Mouse (Mus musculus) kidney, embryonic 14.5 days (tissue): Measurements from ENCODE around the gene Xrcc1. TPM values are rescaled to one million over a fixed set of nuclear protein-coding genes. Genes with fewer than 3 reads are reported as not detected.

Source experiments
- ATAC-seq: fragments of 200-750 bp; cut with Nextera tagmentation; 2 replicates; pipeline ENCODE4 v1.8.0; 2017; ENCODE audit warnings: moderate number of reproducible peaks, mild to moderate bottlenecking, moderate TSS enrichment, moderate library complexity; ENCODE audit not compliant: low FRiP score, low TSS enrichment
- H3K27ac ChIP-seq: fragments of 300-500 bp; sonication (generic); 2 replicates; pipeline ENCODE4 v1.5.1; 2014; ENCODE audit warnings: low read depth, mild to moderate bottlenecking, low read length, moderate library complexity, mixed read lengths
- H3K27me3 ChIP-seq: fragments of 300-500 bp; sonication (generic); 2 replicates; pipeline ENCODE4 v1.6.1; 2014; ENCODE audit warnings: mild to moderate bottlenecking, low read length; ENCODE audit not compliant: control insufficient read depth, insufficient read depth
- H3K36me3 ChIP-seq: fragments of 300-500 bp; sonication (generic); 2 replicates; pipeline ENCODE4 v1.6.1; 2014; ENCODE audit warnings: low read length, mixed read lengths; ENCODE audit not compliant: control insufficient read depth, insufficient read depth
- H3K4me1 ChIP-seq: fragments of 300-500 bp; sonication (generic); 2 replicates; pipeline ENCODE4 v1.6.1; 2014; ENCODE audit warnings: low read length, mixed read lengths; ENCODE audit not compliant: control insufficient read depth, insufficient read depth
- H3K4me2 ChIP-seq: fragments of 300-500 bp; sonication (generic); replicated peaks from 2 replicates; pipeline ENCODE4 v1.6.1; 2014; ENCODE audit warnings: low read depth, mild to moderate bottlenecking, low read length
- H3K4me3 ChIP-seq: fragments of 300-500 bp; sonication (generic); 2 replicates; pipeline ENCODE4 v1.5.1; 2014; ENCODE audit warnings: mild to moderate bottlenecking, low read length
- H3K9ac ChIP-seq: fragments of 300-500 bp; sonication (generic); 2 replicates; pipeline ENCODE4 v1.6.1; 2014; ENCODE audit warnings: low read depth, mild to moderate bottlenecking, low read length, moderate library complexity
- H3K9me3 ChIP-seq: fragments of 300-500 bp; sonication (generic); 2 replicates; pipeline ENCODE4 v1.6.1; 2016; ENCODE audit warnings: low read length; ENCODE audit not compliant: control insufficient read depth
- WGBS: fragments of 180-500 bp; shearing (Covaris S2); extraction: QIAGEN DNeasy Blood & Tissue Kit; methylation state at CpG from one replicate; pipeline ENCODE4 v1.1.7; 2014; 5-methylcytosine and 5-hydroxymethylcytosine counted together
- polyA plus RNA-seq: library from polyadenylated mRNA; unstranded; fragments of >200 nt; fragmentation: Nextera tagmentation; extraction: Ambion mirVana; gene quantifications from 2 replicates; pipeline ENCODE4 v1.2.1, GENCODE M21; 2014

Xrcc1 gene
- polyA plus RNA-seq, 1 experiment from 2014 or later = 136 TPM

DNA sequence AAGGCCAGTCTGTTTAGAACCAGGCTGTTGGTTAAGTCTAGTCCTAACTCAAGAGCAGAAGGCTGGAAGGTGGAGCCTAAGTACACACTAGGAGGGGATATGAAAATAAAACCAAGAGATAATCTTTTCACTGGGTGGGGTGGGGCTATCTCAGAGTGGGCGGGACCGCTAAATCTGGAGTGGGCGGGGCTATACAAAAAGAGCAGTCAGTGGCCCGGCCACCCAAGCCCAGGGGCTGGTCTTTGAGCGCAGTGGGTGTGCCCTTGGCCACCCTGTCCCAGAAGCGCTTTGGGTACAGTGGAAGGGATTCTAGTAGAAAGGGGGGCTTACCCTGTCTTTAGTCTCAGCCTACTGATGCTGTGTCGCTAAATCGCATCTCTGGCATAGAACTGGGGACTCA lies 40.7 kb downstream of the Xrcc1 start:
- Histone ChIP-seq H3K4me1 (peaks cover 10% of the 10 kb centered on the region; the same call in 1 of the 2 replicates), H3K27me3 (peaks cover 14% of the 10 kb centered on the region), H3K4me2 (peak overlapping the region; percentile 64), H3K27ac (no peak overlapping the region), H3K9me3 (peaks cover 10% of the 10 kb centered on the region), H3K36me3 (no peaks in the 10 kb centered on the region), H3K4me3 (peak overlapping the region; percentile 51), H3K9ac (peak overlapping the region; percentile 64; the same call in 1 of the 2 replicates)
- peak; percentile 58; the same call in 1 of the 2 replicates for ATAC-seq
- 6% methylated on average over 8 of the region's 8 CpGs for WGBS

DNA sequence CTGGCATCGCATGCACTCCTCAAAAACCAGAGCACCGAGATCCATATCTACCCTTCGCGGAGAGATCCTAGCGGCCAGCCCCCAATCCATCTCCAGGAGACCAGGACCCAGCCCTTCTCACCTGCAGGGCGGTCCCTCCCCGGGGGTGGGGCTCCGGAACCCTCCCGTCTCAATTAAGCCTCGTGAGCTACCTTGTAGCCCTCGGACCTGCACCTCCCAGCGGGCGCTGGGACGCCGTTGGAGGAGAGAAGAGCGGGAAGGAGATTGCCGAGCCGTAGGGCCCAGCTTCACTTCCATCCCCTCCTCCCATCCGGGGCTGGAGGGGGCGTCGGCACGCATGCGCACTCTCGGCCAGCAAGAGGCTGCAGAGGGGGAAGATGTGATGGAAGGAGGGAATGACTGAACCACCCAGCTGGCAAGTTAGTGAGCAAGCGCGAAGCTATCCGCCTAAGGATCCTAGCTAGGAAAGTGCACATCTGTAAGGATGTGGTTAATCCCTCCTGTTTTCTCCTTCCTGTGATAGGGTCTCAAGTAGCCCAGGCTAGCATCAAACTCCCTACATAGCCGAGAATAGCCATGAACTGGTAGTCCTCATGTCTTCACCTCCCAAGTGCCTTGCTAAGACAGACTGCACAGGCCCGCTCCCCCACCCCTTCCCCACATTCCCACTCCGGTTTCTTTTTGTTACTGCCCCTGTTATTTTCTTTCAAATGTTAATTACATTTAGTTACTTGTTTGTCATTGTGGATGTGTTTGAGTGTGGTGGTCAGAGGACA lies 41.4 kb downstream of the Xrcc1 start, which contains the start of the genes Ethe1 and Zfp575:
TSS of gene Ethe1 (plus strand) at position 214 of the 776 bp plus-strand sequence.
TSS of gene Zfp575 (minus strand) at position 312 of the 776 bp plus-strand sequence.
- Histone ChIP-seq H3K36me3 (no peaks in the 10 kb centered on the region), H3K4me3 (peak within 1 kb of the TSS; percentile 51), H3K9ac (peak within 1 kb of the TSS; percentile 64), H3K27me3 (peaks cover 14% of the 10 kb centered on the region), H3K27ac (no peak within 1 kb of the TSS), H3K4me2 (peak within 1 kb of the TSS; percentile 64), H3K9me3 (peaks cover 10% of the 10 kb centered on the region), H3K4me1 (peaks cover 16% of the 10 kb centered on the region)
- peak; percentile 74 for ATAC-seq
- 6% methylated on average over 30 of the region's 30 CpGs for WGBS

DNA sequence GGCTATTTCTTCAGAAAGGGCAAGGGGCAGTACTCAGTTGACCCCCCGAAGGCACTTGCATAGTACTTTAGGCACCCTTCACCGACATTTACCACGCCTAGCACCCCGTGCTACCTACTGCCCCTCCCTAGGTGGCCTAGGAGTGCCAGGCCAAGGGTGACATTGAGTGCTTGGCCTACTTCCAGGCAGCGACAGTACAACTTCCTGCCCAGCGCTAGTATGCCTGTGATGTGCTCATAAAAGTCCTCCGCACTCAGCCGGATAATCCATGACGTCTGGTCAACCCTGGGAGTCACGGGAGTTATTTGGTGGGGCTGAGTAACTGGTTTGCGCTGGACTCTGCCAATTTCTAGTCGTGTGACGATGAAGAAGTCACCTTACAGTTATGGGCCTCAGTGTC lies 42.2 kb downstream of the Xrcc1 start:
- H3K27ac ChIP-seq = no peak overlapping the region
- no peaks in the 10 kb centered on the region for H3K36me3 ChIP-seq
- no peak overlapping the region for H3K9ac ChIP-seq
- H3K4me2 ChIP-seq = no peak overlapping the region
- no peak overlapping the region for H3K4me3 ChIP-seq
- no peak for ATAC-seq
- WGBS = 71% methylated on average over 13 of the region's 13 CpGs
- peaks cover 19% of the 10 kb centered on the region for H3K4me1 ChIP-seq
- H3K9me3 ChIP-seq = peaks cover 10% of the 10 kb centered on the region
- peaks cover 14% of the 10 kb centered on the region for H3K27me3 ChIP-seq

DNA sequence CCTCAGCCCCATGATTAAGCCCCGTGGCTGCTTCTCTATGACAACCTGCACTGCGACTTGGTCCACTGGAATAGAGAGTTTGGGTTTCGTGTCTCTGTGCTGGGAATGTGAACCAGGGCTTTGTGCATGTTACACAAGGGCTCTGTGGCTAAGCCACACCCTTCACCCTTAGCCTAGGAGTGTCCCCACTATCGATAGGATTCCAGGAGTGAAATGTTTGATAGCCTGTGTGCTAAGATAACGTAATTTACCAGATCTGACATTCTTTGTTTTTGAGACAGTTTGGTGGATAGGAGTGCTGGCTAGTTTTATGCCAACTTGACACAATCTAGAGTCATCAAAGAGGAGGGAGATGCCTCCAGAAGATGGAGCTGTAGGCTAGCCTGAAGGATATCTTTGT lies 45.6 kb downstream of the Xrcc1 start:
- Histone ChIP-seq H3K9me3 (no peaks in the 10 kb centered on the region), H3K4me2 (no peak overlapping the region), H3K9ac (no peak overlapping the region), H3K4me3 (no peak overlapping the region), H3K36me3 (0 out of 2 replicates have a peak, but pooled peaks cover 3% of the 10 kb centered on the region), H3K27ac (peak overlapping the region; percentile 30; the same call in 1 of the 2 replicates), H3K4me1 (peaks cover 33% of the 10 kb centered on the region), H3K27me3 (no peaks in the 10 kb centered on the region)
- no peak for ATAC-seq
- WGBS = 71% methylated on average over 5 of the region's 5 CpGs

DNA sequence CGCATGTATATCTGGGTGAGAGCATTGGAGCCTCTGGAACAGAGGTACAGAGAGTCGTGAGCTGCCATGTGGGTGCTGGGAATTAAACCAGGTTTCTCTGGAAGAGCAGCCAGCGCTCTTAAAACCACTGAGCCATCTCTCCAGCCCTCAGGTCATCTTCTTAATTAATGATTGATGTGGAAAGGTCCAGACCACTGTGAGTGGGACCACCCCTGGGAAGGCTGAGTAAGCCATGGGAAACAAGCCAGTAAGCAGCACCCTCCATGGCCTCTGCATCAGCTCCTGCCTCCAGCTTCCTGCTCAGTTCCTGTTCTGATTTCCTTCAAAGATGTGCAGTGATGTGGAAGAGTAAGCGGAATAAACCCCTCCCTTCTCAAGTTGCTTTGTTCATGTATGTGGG lies 46.1 kb downstream of the Xrcc1 start:
- Histone ChIP-seq H3K9me3 (no peaks in the 10 kb centered on the region), H3K9ac (no peak overlapping the region), H3K4me1 (peaks cover 33% of the 10 kb centered on the region), H3K36me3 (0 out of 2 replicates have a peak, but pooled peaks cover 3% of the 10 kb centered on the region), H3K27ac (no peak overlapping the region), H3K4me3 (no peak overlapping the region), H3K27me3 (no peaks in the 10 kb centered on the region), H3K4me2 (no peak overlapping the region)
- ATAC-seq = peak; percentile 51; the same call in 1 of the 2 replicates
- 50% methylated on average over 4 of the region's 4 CpGs for WGBS

DNA sequence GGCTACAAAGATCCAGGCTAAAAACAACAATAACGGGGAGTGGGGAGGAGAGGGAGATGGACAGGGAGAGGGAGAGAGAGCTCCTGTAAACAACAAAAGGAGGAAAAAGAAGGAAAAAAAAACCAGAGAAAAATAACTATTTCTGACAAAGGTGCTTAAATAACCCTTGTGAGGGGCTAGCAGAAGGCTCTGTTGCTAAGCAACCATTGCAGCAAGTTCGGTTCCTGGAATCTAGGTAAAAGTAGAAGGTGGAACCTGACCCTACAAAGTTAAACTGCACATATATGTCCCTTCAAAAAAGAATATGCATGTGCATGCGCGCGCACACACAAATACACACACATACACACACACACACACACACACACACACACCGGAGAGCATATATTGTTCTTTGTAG lies 46.7 kb downstream of the Xrcc1 start:
- Histone ChIP-seq H3K4me1 (peaks cover 31% of the 10 kb centered on the region), H3K27ac (no peak overlapping the region), H3K9me3 (no peaks in the 10 kb centered on the region), H3K9ac (no peak overlapping the region), H3K4me3 (no peak overlapping the region), H3K4me2 (no peak overlapping the region), H3K36me3 (0 out of 2 replicates have a peak, but pooled peaks cover 3% of the 10 kb centered on the region), H3K27me3 (no peaks in the 10 kb centered on the region)
- ATAC-seq = no peak
- 76% methylated on average over 6 of the region's 6 CpGs for WGBS

DNA sequence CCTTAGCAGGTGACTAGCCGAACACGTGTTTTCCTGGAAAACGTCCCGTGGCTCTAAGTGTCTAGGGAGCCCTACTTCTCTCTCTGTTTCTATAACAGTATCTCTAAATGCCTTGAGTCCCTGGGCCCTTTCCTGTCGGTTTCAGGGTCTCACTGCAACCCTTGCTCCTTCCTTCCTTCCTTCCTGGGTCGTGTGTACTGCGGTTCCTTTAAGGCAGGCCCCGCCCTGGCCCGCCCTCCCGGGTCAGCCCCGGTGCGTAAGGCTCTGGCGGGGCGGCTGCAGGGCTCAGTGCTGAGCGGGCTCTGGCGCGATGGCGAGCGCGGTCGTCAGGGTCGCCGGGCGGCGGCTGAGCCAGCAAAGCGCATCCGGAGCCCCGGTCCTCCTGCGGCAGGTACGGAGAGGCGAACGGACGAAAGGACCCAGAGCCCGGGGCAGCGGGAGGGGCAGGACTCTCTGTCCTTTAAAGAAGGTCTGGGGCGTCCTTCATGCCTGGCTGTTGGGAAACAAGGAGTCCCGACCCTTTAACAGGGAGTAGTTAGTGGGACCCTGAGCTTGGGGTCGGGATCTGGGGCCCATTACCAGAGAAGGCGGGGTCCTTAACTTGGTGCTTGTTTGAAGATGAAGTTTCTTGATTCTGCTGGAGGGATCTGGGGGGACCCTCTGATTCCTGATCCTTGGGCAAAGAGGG lies 47.7 kb downstream of the Xrcc1 start:
- peak overlapping the region; percentile 69 for H3K4me2 ChIP-seq
- H3K9ac ChIP-seq = peak overlapping the region; percentile 65
- H3K36me3 ChIP-seq = 0 out of 2 replicates have a peak, but pooled peaks cover 3% of the 10 kb centered on the region
- peak overlapping the region; percentile 60 for H3K4me3 ChIP-seq
- H3K27ac ChIP-seq = no peak overlapping the region
- peak; percentile 89 for ATAC-seq
- H3K9me3 ChIP-seq = no peaks in the 10 kb centered on the region
- no peaks in the 10 kb centered on the region for H3K27me3 ChIP-seq
- WGBS = 2% methylated on average over 39 of the region's 39 CpGs
- H3K4me1 ChIP-seq = peaks cover 29% of the 10 kb centered on the region

DNA sequence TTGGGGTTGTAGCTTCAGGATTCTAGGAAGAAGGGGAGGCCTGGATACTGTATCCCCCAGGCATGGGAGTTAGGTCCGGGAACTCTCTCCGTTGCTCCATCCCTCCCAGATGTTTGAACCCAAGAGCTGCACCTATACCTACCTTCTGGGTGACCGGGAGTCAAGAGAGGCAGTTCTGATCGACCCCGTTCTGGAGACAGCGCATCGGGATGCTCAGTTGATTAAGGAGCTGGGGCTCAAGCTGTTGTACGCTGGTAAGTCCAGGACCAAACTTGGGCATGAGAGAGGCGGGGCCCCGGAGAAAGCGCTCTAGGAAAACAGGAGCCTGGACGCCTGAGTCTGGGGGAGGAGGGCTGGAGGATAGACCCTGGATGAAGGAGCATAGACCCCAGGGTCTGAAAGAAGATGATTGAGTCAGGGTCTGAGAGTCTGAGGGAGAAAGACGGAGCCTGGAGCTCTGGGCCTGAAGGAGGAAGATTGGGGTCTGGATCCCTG lies 48.3 kb downstream of the Xrcc1 start:
- Histone ChIP-seq H3K9me3 (no peaks in the 10 kb centered on the region), H3K4me1 (peaks cover 29% of the 10 kb centered on the region), H3K9ac (peak overlapping the region; percentile 65), H3K27ac (no peak overlapping the region), H3K4me3 (peak overlapping the region; percentile 60), H3K27me3 (no peaks in the 10 kb centered on the region), H3K4me2 (peak overlapping the region; percentile 69), H3K36me3 (0 out of 2 replicates have a peak, but pooled peaks cover 3% of the 10 kb centered on the region)
- peak; percentile 3; the same call in 1 of the 2 replicates for ATAC-seq
- WGBS = 5% methylated on average over 13 of the region's 13 CpGs
